Mouse (Mus musculus): ENCODE data around the gene Osgep. TPM values are rescaled to one million over a fixed set of nuclear protein-coding genes. Genes with fewer than 3 reads are reported as not detected.
A peak's percentile ranks its signal among the peaks of the same experiment; 100 is the strongest.
"Not testable (repeated sequence)": the region's sequence is repeated elsewhere in the genome, so short reads cannot be mapped to it uniquely, and the experiment has no call there.

Osgep gene
- total and polyA plus RNA-seq, 3 experiments, result 67.8 to 84.2 (median 70.5) TPM

GRCm38 (mm10) chr14:50904828-50905129 lies 19.9 kb downstream of the Osgep start:
- Histone ChIP-seq H3K79me2 (replicated peaks; ENCODE audit: control insufficient read depth, insufficient read depth, low read length) (no peaks in the 10 kb centered on the region), H3K27ac (no peak overlapping the region), H3K9ac (ENCODE audit: low read depth, low read length) (no peak overlapping the region), H3K4me3 (no peak overlapping the region), H3K36me3 (ENCODE audit: control insufficient read depth, insufficient read depth, low read length) (no peaks in the 10 kb centered on the region), H3K4me1 (ENCODE audit: control insufficient read depth, insufficient read depth, low read length) (no peaks in the 10 kb centered on the region), H3K27me3 (ENCODE audit: control insufficient read depth, insufficient read depth, low read length) (no peaks in the 10 kb centered on the region)
- DNase-seq, result no peak
- intact Hi-C loops (cut with DNase I), result no loop called here
- TF ChIP-seq CTCF (IDR thresholded peaks at IDR 0.05) (no peak), POLR2A (IDR thresholded peaks at IDR 0.05; ENCODE audit: insufficient read depth, low read depth, low read length) (no peak), EP300 (IDR thresholded peaks at IDR 0.05; ENCODE audit: insufficient read depth, low read depth, low read length) (no peak)
- WGBS, result 90% methylated on average over 4 of the region's 4 CpGs

- Histone ChIP-seq H3K9ac (ENCODE audit: low read depth, low read length) (peak overlapping the region; percentile 21), H3K27me3 (ENCODE audit: control insufficient read depth, insufficient read depth, low read length) (no peaks in the 10 kb centered on the region), H3K79me2 (replicated peaks; ENCODE audit: control insufficient read depth, insufficient read depth, low read length) (no peaks in the 10 kb centered on the region), H3K27ac (no peak overlapping the region), H3K4me3 (peak overlapping the region; percentile 32; the same call in 1 of the 2 replicates), H3K36me3 (ENCODE audit: control insufficient read depth, insufficient read depth, low read length) (no peaks in the 10 kb centered on the region), H3K4me1 (ENCODE audit: control insufficient read depth, insufficient read depth, low read length) (no peaks in the 10 kb centered on the region)
- intact Hi-C loops (cut with DNase I), result no loop called here
- 14% methylated on average over 26 of the region's 26 CpGs for WGBS
- peak; percentile 42 to 50 for DNase-seq
- TF ChIP-seq CTCF (IDR thresholded peaks at IDR 0.05) (peak; percentile 60), EP300 (IDR thresholded peaks at IDR 0.05; ENCODE audit: insufficient read depth, low read depth, low read length) (no peak)
Measured at GRCm38 (mm10) chr14:50903973-50904827, 20.5 kb downstream of the Osgep start.

- H3K9ac ChIP-seq (ENCODE audit: low read depth, low read length); intact Hi-C loops (cut with DNase I); H3K4me1 ChIP-seq (ENCODE audit: control insufficient read depth, insufficient read depth, low read length); H3K79me2 ChIP-seq (replicated peaks; ENCODE audit: control insufficient read depth, insufficient read depth, low read length); DNase-seq; H3K36me3 ChIP-seq (ENCODE audit: control insufficient read depth, insufficient read depth, low read length); H3K27me3 ChIP-seq (ENCODE audit: control insufficient read depth, insufficient read depth, low read length); H3K4me3 ChIP-seq: not testable (repeated sequence)
- WGBS, result 87% methylated on average over 2 of the region's 2 CpGs
- H3K27ac ChIP-seq, result peak overlapping the region; percentile 91; the same call in 1 of the 2 replicates
Measured at GRCm38 (mm10) chr14:50897992-50898391, 26.7 kb downstream of the Osgep start.

- peak within 1 kb of the TSS; percentile 41 for H3K9ac ChIP-seq (ENCODE audit: low read depth, low read length)
- H3K4me3 ChIP-seq, result peak within 1 kb of the TSS; percentile 32
- H3K36me3 ChIP-seq (ENCODE audit: control insufficient read depth, insufficient read depth, low read length), result no peaks in the 10 kb centered on the region
- H3K27me3 ChIP-seq (ENCODE audit: control insufficient read depth, insufficient read depth, low read length), result no peaks in the 10 kb centered on the region
- peaks cover 4% of the 10 kb centered on the region for H3K4me1 ChIP-seq (ENCODE audit: control insufficient read depth, insufficient read depth, low read length)
- DNase-seq, result peak; percentile 52 to 57
- intact Hi-C loops (cut with DNase I), result no loop called here
- 33% methylated on average over 7 of the region's 7 CpGs for WGBS
- TF ChIP-seq POLR2A (IDR thresholded peaks at IDR 0.05; ENCODE audit: insufficient read depth, low read depth, low read length), result peak; percentile 62; the same call in 1 of the 2 replicates
- no peak for TF ChIP-seq CTCF (IDR thresholded peaks at IDR 0.05)
- peak; percentile 54; the same call in 1 of the 2 replicates for TF ChIP-seq EP300 (IDR thresholded peaks at IDR 0.05; ENCODE audit: insufficient read depth, low read depth, low read length)
- no peaks in the 10 kb centered on the region for H3K79me2 ChIP-seq (replicated peaks; ENCODE audit: control insufficient read depth, insufficient read depth, low read length)
- H3K27ac ChIP-seq, result peak within 1 kb of the TSS; percentile 91
Measured at GRCm38 (mm10) chr14:50897374-50897765, 27.3 kb downstream of the Osgep start, which contains the start of gene Klhl33. Gene Klhl33, minus strand, starts transcription at chr14:50897507.

- WGBS, result 24% methylated on average over 23 of the region's 23 CpGs
- Histone ChIP-seq H3K9ac (ENCODE audit: low read depth, low read length) (peak overlapping the region; percentile 41), H3K79me2 (replicated peaks; ENCODE audit: control insufficient read depth, insufficient read depth, low read length) (no peaks in the 10 kb centered on the region), H3K4me3 (peak overlapping the region; percentile 32), H3K27me3 (ENCODE audit: control insufficient read depth, insufficient read depth, low read length) (no peaks in the 10 kb centered on the region), H3K4me1 (ENCODE audit: control insufficient read depth, insufficient read depth, low read length) (peaks cover 4% of the 10 kb centered on the region), H3K27ac (peak overlapping the region; percentile 91), H3K36me3 (ENCODE audit: control insufficient read depth, insufficient read depth, low read length) (no peaks in the 10 kb centered on the region)
- TF ChIP-seq CTCF (IDR thresholded peaks at IDR 0.05), result no peak
- TF ChIP-seq EP300 (IDR thresholded peaks at IDR 0.05; ENCODE audit: insufficient read depth, low read depth, low read length), result no peak
- TF ChIP-seq POLR2A (IDR thresholded peaks at IDR 0.05; ENCODE audit: insufficient read depth, low read depth, low read length), result no peak
- no peak for DNase-seq
- intact Hi-C loops (cut with DNase I), result no loop called here
Measured at GRCm38 (mm10) chr14:50896747-50897373, 27.8 kb downstream of the Osgep start.
